Mouse (Mus musculus) layer of hippocampus, postnatal 10 days (tissue): Measurements from ENCODE around the gene Bbs5. TPM values are rescaled to one million over a fixed set of nuclear protein-coding genes. Genes with fewer than 3 reads are reported as not detected.
"Not testable (repeated sequence)": the region's sequence is repeated elsewhere in the genome, so short reads cannot be mapped to it uniquely, and the experiment has no call there.

Source experiments
- DNase-seq, 2 experiments: peaks; one replicate each; pipeline ENCODE4 v3.0.0; 2021; ENCODE audit warnings: low spot score in 2 of 2
- total RNA-seq, 2 experiments: library from RNA; stranded (reverse); gene quantifications; 2 replicates each; pipeline ENCODE4 v1.2.3; 2021

Bbs5 gene
- total RNA-seq, 2 experiments from 2014 or later = 26.7 to 33.2 TPM

- DNase-seq = no peak
Observed at GRCm38 (mm10) chr2:69668414-69668813, 21.4 kb downstream of the Bbs5 start.

GRCm38 (mm10) chr2:69669853-69670252 is 22.9 kb downstream of the Bbs5 start, which contains the start of gene Klhl41:
TSS of gene Klhl41 (plus strand) at chr2:69670120.
- no peak for DNase-seq

- DNase-seq = no peak
Observed at GRCm38 (mm10) chr2:69673723-69674122, 26.8 kb downstream of the Bbs5 start.

- no peak for DNase-seq
Observed at GRCm38 (mm10) chr2:69675266-69675665, 28.3 kb downstream of the Bbs5 start.

- DNase-seq = no peak
Observed at GRCm38 (mm10) chr2:69676713-69677112, 29.7 kb downstream of the Bbs5 start.

GRCm38 (mm10) chr2:69677215-69677614 is 30.2 kb downstream of the Bbs5 start:
- not testable (repeated sequence) for DNase-seq

GRCm38 (mm10) chr2:69679990-69680389 is 33.0 kb downstream of the Bbs5 start:
- DNase-seq = no peak

- no peak for DNase-seq
Observed at GRCm38 (mm10) chr2:69681931-69682330, 35.0 kb downstream of the Bbs5 start.

GRCm38 (mm10) chr2:69683036-69683805 is 36.2 kb downstream of the Bbs5 start:
- no peak for DNase-seq

- no peak for DNase-seq
Observed at GRCm38 (mm10) chr2:69684488-69684887, 37.5 kb downstream of the Bbs5 start.

GRCm38 (mm10) chr2:69690214-69690613 is 43.2 kb downstream of the Bbs5 start:
- no peak for DNase-seq

GRCm38 (mm10) chr2:69690843-69691242 is 43.9 kb downstream of the Bbs5 start:
- no peak for DNase-seq

GRCm38 (mm10) chr2:69693501-69693900 is 46.5 kb downstream of the Bbs5 start:
- DNase-seq = no peak

GRCm38 (mm10) chr2:69700446-69700845 is 53.5 kb downstream of the Bbs5 start:
- no peak for DNase-seq

GRCm38 (mm10) chr2:69712171-69712570 is 65.2 kb downstream of the Bbs5 start:
- peak; percentile 7 to 15 for DNase-seq

GRCm38 (mm10) chr2:69712981-69713625 is 66.1 kb downstream of the Bbs5 start, which contains the start of gene Fastkd1:
TSS of gene Fastkd1 (minus strand) at chr2:69713516.
- peak; percentile 78 to 85 for DNase-seq

GRCm38 (mm10) chr2:69713626-69714014 is 66.6 kb downstream of the Bbs5 start:
- no peak for DNase-seq

- DNase-seq = no peak
Observed at GRCm38 (mm10) chr2:69714126-69714525, 67.2 kb downstream of the Bbs5 start.

GRCm38 (mm10) chr2:69716483-69716882 is 69.5 kb downstream of the Bbs5 start:
- no peak for DNase-seq
